Mouse (Mus musculus): ENCODE data around the gene Hes7. TPM values are rescaled to one million over a fixed set of nuclear protein-coding genes. Genes with fewer than 3 reads are reported as not detected.

Hes7 gene
- polyA plus RNA-seq, 1 experiment from 2014 or later = 0.65 TPM

- no peak overlapping the region for H3K27ac ChIP-seq (replicated peaks; ENCODE audit: low read depth, low read length)
- 0 out of 2 replicates have a peak, but pooled peaks cover 3% of the 10 kb centered on the region for H3K27me3 ChIP-seq (ENCODE audit: control insufficient read depth, insufficient read depth, low read length)
- peak overlapping the region; percentile 93; the same call in 1 of the 2 replicates for H3K4me2 ChIP-seq (ENCODE audit: low read depth, severe bottlenecking)
- no peak for ATAC-seq (ENCODE audit: insufficient number of reproducible peaks, low FRiP score, low TSS enrichment, low read depth)
- H3K9ac ChIP-seq (ENCODE audit: low read length) = no peak overlapping the region
- H3K9me3 ChIP-seq (ENCODE audit: control insufficient read depth, low read length) = no peaks in the 10 kb centered on the region
- DNase-seq (ENCODE audit: low spot score) = no peak
- WGBS = 25% methylated on average over 2 of the region's 2 CpGs
- H3K36me3 ChIP-seq (ENCODE audit: control insufficient read depth, insufficient read depth, low read length) = no peaks in the 10 kb centered on the region
- H3K4me1 ChIP-seq (ENCODE audit: control insufficient read depth, insufficient read depth, low read length) = peaks cover 9% of the 10 kb centered on the region
- H3K4me3 ChIP-seq (ENCODE audit: low read depth, low read length) = no peak overlapping the region
Observed at GRCm38 (mm10) chr11:69126706-69127095, 6.5 kb downstream of the Hes7 start.

- Histone ChIP-seq H3K27me3 (ENCODE audit: control insufficient read depth, insufficient read depth, low read length) (0 out of 2 replicates have a peak, but pooled peaks cover 3% of the 10 kb centered on the region), H3K4me2 (ENCODE audit: low read depth, severe bottlenecking) (no peak overlapping the region)
- WGBS = 74% methylated on average over 8 of the region's 8 CpGs
Observed at GRCm38 (mm10) chr11:69128426-69129122, 8.4 kb downstream of the Hes7 start.

GRCm38 (mm10) chr11:69133566-69133922 is 13.3 kb downstream of the Hes7 start:
- peak overlapping the region; percentile 33 for H3K4me3 ChIP-seq (ENCODE audit: low read depth, low read length)
- H3K4me1 ChIP-seq (ENCODE audit: control insufficient read depth, insufficient read depth, low read length) = 0 out of 2 replicates have a peak, but pooled peaks cover 5% of the 10 kb centered on the region
- no peaks in the 10 kb centered on the region for H3K36me3 ChIP-seq (ENCODE audit: control insufficient read depth, insufficient read depth, low read length)
- DNase-seq (ENCODE audit: low spot score) = peak; percentile 66
- H3K9me3 ChIP-seq (ENCODE audit: control insufficient read depth, low read length) = no peaks in the 10 kb centered on the region
- no peak overlapping the region for H3K9ac ChIP-seq (ENCODE audit: low read length)
- peak overlapping the region; percentile 71 for H3K4me2 ChIP-seq (ENCODE audit: low read depth, severe bottlenecking)
- ATAC-seq (ENCODE audit: insufficient number of reproducible peaks, low FRiP score, low TSS enrichment, low read depth) = no peak
- WGBS = 23% methylated on average over 5 of the region's 5 CpGs
- H3K27ac ChIP-seq (replicated peaks; ENCODE audit: low read depth, low read length) = no peak overlapping the region
- H3K27me3 ChIP-seq (ENCODE audit: control insufficient read depth, insufficient read depth, low read length) = no peaks in the 10 kb centered on the region

More at GRCm38 (mm10) chr11:69128426-69129122, 8.4 kb downstream of the Hes7 start:
- ATAC-seq (ENCODE audit: insufficient number of reproducible peaks, low FRiP score, low TSS enrichment, low read depth) (no peak), DNase-seq (ENCODE audit: low spot score) (no peak)
- no peaks in the 10 kb centered on the region for H3K9me3 ChIP-seq (ENCODE audit: control insufficient read depth, low read length)
- no peaks in the 10 kb centered on the region for H3K36me3 ChIP-seq (ENCODE audit: control insufficient read depth, insufficient read depth, low read length)
- H3K27ac ChIP-seq (replicated peaks; ENCODE audit: low read depth, low read length) = no peak overlapping the region
- peaks cover 7% of the 10 kb centered on the region for H3K4me1 ChIP-seq (ENCODE audit: control insufficient read depth, insufficient read depth, low read length)
- no peak overlapping the region for H3K9ac ChIP-seq (ENCODE audit: low read length)
- no peak overlapping the region for H3K4me3 ChIP-seq (ENCODE audit: low read depth, low read length)

- ATAC-seq (ENCODE audit: insufficient number of reproducible peaks, low FRiP score, low TSS enrichment, low read depth) = peak; percentile 60
- Histone ChIP-seq H3K36me3 (ENCODE audit: control insufficient read depth, insufficient read depth, low read length) (no peaks in the 10 kb centered on the region), H3K9me3 (ENCODE audit: control insufficient read depth, low read length) (no peaks in the 10 kb centered on the region), H3K27ac (replicated peaks; ENCODE audit: low read depth, low read length) (no peak overlapping the region), H3K4me3 (ENCODE audit: low read depth, low read length) (peak overlapping the region; percentile 33), H3K27me3 (ENCODE audit: control insufficient read depth, insufficient read depth, low read length) (no peaks in the 10 kb centered on the region), H3K4me1 (ENCODE audit: control insufficient read depth, insufficient read depth, low read length) (0 out of 2 replicates have a peak, but pooled peaks cover 5% of the 10 kb centered on the region), H3K4me2 (ENCODE audit: low read depth, severe bottlenecking) (peak overlapping the region; percentile 71), H3K9ac (ENCODE audit: low read length) (peak overlapping the region; percentile 41)
- peak; percentile 66 for DNase-seq (ENCODE audit: low spot score)
- 2% methylated on average over 34 of the region's 34 CpGs for WGBS
Observed at GRCm38 (mm10) chr11:69133923-69134621, 13.9 kb downstream of the Hes7 start.

- Histone ChIP-seq H3K36me3 (ENCODE audit: control insufficient read depth, insufficient read depth, low read length) (no peaks in the 10 kb centered on the region), H3K4me3 (ENCODE audit: low read depth, low read length) (peak overlapping the region; percentile 33), H3K27ac (replicated peaks; ENCODE audit: low read depth, low read length) (no peak overlapping the region), H3K4me1 (ENCODE audit: control insufficient read depth, insufficient read depth, low read length) (0 out of 2 replicates have a peak, but pooled peaks cover 5% of the 10 kb centered on the region), H3K4me2 (ENCODE audit: low read depth, severe bottlenecking) (peak overlapping the region; percentile 71), H3K9me3 (ENCODE audit: control insufficient read depth, low read length) (no peaks in the 10 kb centered on the region), H3K9ac (ENCODE audit: low read length) (peak overlapping the region; percentile 41; the same call in 1 of the 2 replicates), H3K27me3 (ENCODE audit: control insufficient read depth, insufficient read depth, low read length) (no peaks in the 10 kb centered on the region)
- ATAC-seq (ENCODE audit: insufficient number of reproducible peaks, low FRiP score, low TSS enrichment, low read depth) (no peak), DNase-seq (ENCODE audit: low spot score) (no peak)
- WGBS = 23% methylated on average over 8 of the region's 8 CpGs
Observed at GRCm38 (mm10) chr11:69134622-69134968, 14.4 kb downstream of the Hes7 start.

- Histone ChIP-seq H3K4me2 (ENCODE audit: low read depth, severe bottlenecking) (no peak overlapping the region), H3K27ac (replicated peaks; ENCODE audit: low read depth, low read length) (no peak overlapping the region), H3K9me3 (ENCODE audit: control insufficient read depth, low read length) (no peaks in the 10 kb centered on the region), H3K36me3 (ENCODE audit: control insufficient read depth, insufficient read depth, low read length) (no peaks in the 10 kb centered on the region), H3K4me3 (ENCODE audit: low read depth, low read length) (no peak overlapping the region), H3K9ac (ENCODE audit: low read length) (no peak overlapping the region), H3K4me1 (ENCODE audit: control insufficient read depth, insufficient read depth, low read length) (0 out of 2 replicates have a peak, but pooled peaks cover 5% of the 10 kb centered on the region), H3K27me3 (ENCODE audit: control insufficient read depth, insufficient read depth, low read length) (no peaks in the 10 kb centered on the region)
- 92% methylated on average over 6 of the region's 6 CpGs for WGBS
- no peak for ATAC-seq (ENCODE audit: insufficient number of reproducible peaks, low FRiP score, low TSS enrichment, low read depth)
- DNase-seq (ENCODE audit: low spot score) = no peak
Observed at GRCm38 (mm10) chr11:69135361-69135760, 15.2 kb downstream of the Hes7 start.

- 86% methylated on average over 7 of the region's 7 CpGs for WGBS
- no peaks in the 10 kb centered on the region for H3K9me3 ChIP-seq (ENCODE audit: control insufficient read depth, low read length)
- H3K36me3 ChIP-seq (ENCODE audit: control insufficient read depth, insufficient read depth, low read length) = no peaks in the 10 kb centered on the region
- no peak overlapping the region for H3K27ac ChIP-seq (replicated peaks; ENCODE audit: low read depth, low read length)
- DNase-seq (ENCODE audit: low spot score) = no peak
- no peaks in the 10 kb centered on the region for H3K4me1 ChIP-seq (ENCODE audit: control insufficient read depth, insufficient read depth, low read length)
- no peak overlapping the region for H3K4me2 ChIP-seq (ENCODE audit: low read depth, severe bottlenecking)
- no peak overlapping the region for H3K9ac ChIP-seq (ENCODE audit: low read length)
- no peak overlapping the region for H3K4me3 ChIP-seq (ENCODE audit: low read depth, low read length)
- H3K27me3 ChIP-seq (ENCODE audit: control insufficient read depth, insufficient read depth, low read length) = no peaks in the 10 kb centered on the region
- ATAC-seq (ENCODE audit: insufficient number of reproducible peaks, low FRiP score, low TSS enrichment, low read depth) = no peak
Observed at GRCm38 (mm10) chr11:69147546-69147945, 27.3 kb downstream of the Hes7 start.

GRCm38 (mm10) chr11:69148451-69148960 is 28.3 kb downstream of the Hes7 start:
- no peaks in the 10 kb centered on the region for H3K4me1 ChIP-seq (ENCODE audit: control insufficient read depth, insufficient read depth, low read length)
- H3K27ac ChIP-seq (replicated peaks; ENCODE audit: low read depth, low read length) = no peak overlapping the region
- H3K36me3 ChIP-seq (ENCODE audit: control insufficient read depth, insufficient read depth, low read length) = no peaks in the 10 kb centered on the region
- no peak overlapping the region for H3K9ac ChIP-seq (ENCODE audit: low read length)
- DNase-seq (ENCODE audit: low spot score) (no peak), ATAC-seq (ENCODE audit: insufficient number of reproducible peaks, low FRiP score, low TSS enrichment, low read depth) (no peak)
- no peaks in the 10 kb centered on the region for H3K9me3 ChIP-seq (ENCODE audit: control insufficient read depth, low read length)
- WGBS = 93% methylated on average over 5 of the region's 5 CpGs
- no peaks in the 10 kb centered on the region for H3K27me3 ChIP-seq (ENCODE audit: control insufficient read depth, insufficient read depth, low read length)
- H3K4me3 ChIP-seq (ENCODE audit: low read depth, low read length) = no peak overlapping the region
- no peak overlapping the region for H3K4me2 ChIP-seq (ENCODE audit: low read depth, severe bottlenecking)

All from limb, embryonic 11.5 days (tissue).